Mouse (Mus musculus) lung, adult 2 months (tissue): ENCODE results near the gene Gm4792.

Experiments used
- CTCF ChIP-seq: fragments of 200-500 bp; IDR thresholded peaks from 2 replicates; pipeline ENCODE4 v1.5.1; 2011; ENCODE audit warnings: mild to moderate bottlenecking, low read length, control low read depth; ENCODE audit not compliant: insufficient read depth
- POLR2A ChIP-seq: fragments of 200-500 bp; IDR thresholded peaks from 2 replicates; pipeline ENCODE4 v1.6.1; 2011; ENCODE audit warnings: low read depth, mild to moderate bottlenecking, control low read depth, low read length, borderline replicate concordance; ENCODE audit errors: extremely low read depth

DNA sequence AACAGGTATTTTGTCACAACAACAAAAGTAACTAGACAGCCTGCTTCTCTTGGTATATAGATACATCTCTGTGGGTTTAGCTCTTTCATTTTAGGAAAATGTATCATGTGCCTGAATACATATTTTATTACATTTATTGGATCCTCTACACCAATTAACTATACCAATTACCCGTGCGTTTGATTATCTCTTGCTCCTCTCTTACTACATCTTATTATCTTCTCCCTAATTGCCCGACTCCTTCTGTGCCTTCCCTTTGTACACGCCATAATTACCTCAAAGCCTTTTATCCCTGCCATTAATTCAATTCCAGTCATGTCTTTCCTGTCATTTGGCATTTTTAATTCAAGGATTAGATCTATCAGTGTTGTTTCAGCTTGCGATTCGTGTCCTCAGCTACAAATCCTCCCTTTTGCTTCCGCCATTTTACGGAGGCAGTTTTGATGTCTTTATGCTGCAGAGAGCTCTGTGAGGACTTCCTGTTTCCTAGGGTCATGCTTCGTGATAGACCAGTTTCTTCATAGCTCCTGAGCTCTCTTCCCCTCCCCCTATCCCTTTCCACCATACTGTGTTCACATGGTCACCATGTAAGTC is 5.7 kb upstream of the Gm4792 start:
- TF ChIP-seq CTCF (no peak), POLR2A (no peak)
